Mouse (Mus musculus): ENCODE measurements around the gene Rfc5. TPM values are rescaled to one million over a fixed set of nuclear protein-coding genes. Genes with fewer than 3 reads are reported as not detected.
A peak's percentile ranks its signal among the peaks of the same experiment; 100 is the strongest.

Gene Rfc5
- polyA plus RNA-seq, 1 experiment from 2014 or later, result 24.8 TPM

- H3K27me3 ChIP-seq (replicated peaks), result no peaks in the 10 kb centered on the region
- ATAC-seq (ENCODE audit: low FRiP score), result no peak
- no peak overlapping the region for H3K4me2 ChIP-seq
- no peak overlapping the region for H3K27ac ChIP-seq (replicated peaks)
- no peak overlapping the region for H3K9ac ChIP-seq (replicated peaks)
- H3K9me3 ChIP-seq (replicated peaks), result no peaks in the 10 kb centered on the region
- H3K36me3 ChIP-seq, result peaks cover 89% of the 10 kb centered on the region
- H3K4me3 ChIP-seq (replicated peaks), result no peak overlapping the region
- no peaks in the 10 kb centered on the region for H3K4me1 ChIP-seq
- 96% methylated on average over 9 of the region's 9 CpGs for WGBS
Observed at GRCm38 (mm10) chr5:117373418-117373817, 15.4 kb downstream of the Rfc5 start.

DNA sequence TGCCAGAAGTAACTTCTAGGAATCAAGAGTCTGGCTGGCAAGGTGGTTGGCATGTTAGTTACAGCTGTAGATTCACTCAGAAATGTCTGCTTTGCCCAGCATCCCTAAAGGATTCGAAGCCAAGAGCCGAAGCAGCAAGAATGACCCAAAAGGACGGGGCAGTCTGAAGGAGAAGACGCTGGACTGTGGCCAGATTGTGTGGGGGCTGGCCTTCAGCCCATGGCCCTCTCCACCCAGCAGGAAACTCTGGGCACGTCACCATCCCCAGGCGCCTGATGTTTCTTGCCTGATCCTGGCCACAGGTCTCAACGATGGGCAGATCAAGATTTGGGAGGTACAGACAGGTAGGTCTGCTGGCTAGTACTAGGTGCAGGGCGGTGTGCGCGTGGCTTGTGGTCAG is 18.3 kb downstream of the Rfc5 start:
- WGBS, result 89% methylated on average over 10 of the region's 10 CpGs
- H3K4me2 ChIP-seq, result no peak overlapping the region
- no peaks in the 10 kb centered on the region for H3K27me3 ChIP-seq (replicated peaks)
- ATAC-seq (ENCODE audit: low FRiP score), result no peak
- H3K9ac ChIP-seq (replicated peaks), result no peak overlapping the region
- no peak overlapping the region for H3K4me3 ChIP-seq (replicated peaks)
- H3K27ac ChIP-seq (replicated peaks), result no peak overlapping the region
- peaks cover 86% of the 10 kb centered on the region for H3K36me3 ChIP-seq
- no peaks in the 10 kb centered on the region for H3K9me3 ChIP-seq (replicated peaks)
- no peaks in the 10 kb centered on the region for H3K4me1 ChIP-seq

DNA sequence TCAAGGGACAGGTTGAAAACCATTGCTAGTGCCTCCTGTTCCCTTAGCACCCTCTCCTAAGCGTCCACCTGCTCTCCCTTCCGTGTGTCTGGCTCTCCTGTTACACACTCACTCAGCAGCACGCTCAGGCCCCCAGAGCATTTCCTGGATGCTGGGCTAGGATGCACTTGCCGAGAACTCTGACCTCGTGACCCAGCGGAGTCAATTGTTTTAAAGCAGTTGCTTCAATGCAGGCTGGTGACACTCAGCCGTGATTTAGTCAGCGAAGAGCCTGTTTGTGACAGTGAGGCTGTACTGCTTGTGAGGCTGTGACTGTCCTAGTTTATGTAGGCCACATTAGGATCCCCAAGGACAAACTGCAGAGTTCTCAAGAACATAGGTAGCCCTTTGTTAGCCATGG is 21.6 kb downstream of the Rfc5 start:
- no peak overlapping the region for H3K4me3 ChIP-seq (replicated peaks)
- H3K4me2 ChIP-seq, result no peak overlapping the region
- H3K9me3 ChIP-seq (replicated peaks), result no peaks in the 10 kb centered on the region
- no peaks in the 10 kb centered on the region for H3K27me3 ChIP-seq (replicated peaks)
- H3K36me3 ChIP-seq, result peaks cover 74% of the 10 kb centered on the region
- H3K27ac ChIP-seq (replicated peaks), result no peak overlapping the region
- H3K9ac ChIP-seq (replicated peaks), result no peak overlapping the region
- no peak for ATAC-seq (ENCODE audit: low FRiP score)
- WGBS, result 19% methylated on average over 8 of the region's 8 CpGs
- H3K4me1 ChIP-seq, result peaks cover 11% of the 10 kb centered on the region; the same call in 1 of the 2 replicates

- ATAC-seq (ENCODE audit: low FRiP score), result no peak
- Histone ChIP-seq H3K27me3 (replicated peaks) (no peaks in the 10 kb centered on the region), H3K4me1 (peaks cover 20% of the 10 kb centered on the region), H3K36me3 (peaks cover 62% of the 10 kb centered on the region), H3K9me3 (replicated peaks) (no peaks in the 10 kb centered on the region), H3K27ac (replicated peaks) (no peak overlapping the region), H3K9ac (replicated peaks) (no peak overlapping the region), H3K4me3 (replicated peaks) (no peak overlapping the region), H3K4me2 (no peak overlapping the region)
- WGBS, result 82% methylated on average over 13 of the region's 13 CpGs
Observed at GRCm38 (mm10) chr5:117365904-117366561, 22.8 kb downstream of the Rfc5 start.

DNA sequence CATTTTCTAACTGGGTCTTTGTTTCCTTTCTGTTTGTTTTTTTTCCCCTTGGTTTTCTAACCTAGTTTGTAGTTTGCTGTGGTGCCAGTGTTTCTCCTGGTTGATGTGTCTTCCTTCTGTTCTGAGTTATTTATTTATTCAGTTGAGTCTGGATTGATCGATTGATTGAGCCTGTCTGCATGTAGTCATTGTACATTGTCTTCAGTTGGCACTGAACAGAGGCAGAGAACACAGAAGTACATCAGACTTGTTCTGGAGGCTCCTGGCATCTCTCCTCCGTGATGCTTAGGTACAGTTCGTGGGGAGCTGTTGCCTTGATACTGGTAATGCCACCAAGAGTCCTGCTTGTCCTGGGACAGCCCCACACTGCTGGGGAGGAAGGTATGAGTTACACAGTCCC is 24.0 kb downstream of the Rfc5 start:
- H3K9me3 ChIP-seq (replicated peaks), result no peaks in the 10 kb centered on the region
- no peak overlapping the region for H3K4me3 ChIP-seq (replicated peaks)
- no peak for ATAC-seq (ENCODE audit: low FRiP score)
- no peak overlapping the region for H3K9ac ChIP-seq (replicated peaks)
- H3K4me1 ChIP-seq, result peaks cover 32% of the 10 kb centered on the region
- 82% methylated on average over 3 of the region's 3 CpGs for WGBS
- H3K27ac ChIP-seq (replicated peaks), result no peak overlapping the region
- H3K36me3 ChIP-seq, result peaks cover 55% of the 10 kb centered on the region
- H3K4me2 ChIP-seq, result no peak overlapping the region
- no peaks in the 10 kb centered on the region for H3K27me3 ChIP-seq (replicated peaks)

DNA sequence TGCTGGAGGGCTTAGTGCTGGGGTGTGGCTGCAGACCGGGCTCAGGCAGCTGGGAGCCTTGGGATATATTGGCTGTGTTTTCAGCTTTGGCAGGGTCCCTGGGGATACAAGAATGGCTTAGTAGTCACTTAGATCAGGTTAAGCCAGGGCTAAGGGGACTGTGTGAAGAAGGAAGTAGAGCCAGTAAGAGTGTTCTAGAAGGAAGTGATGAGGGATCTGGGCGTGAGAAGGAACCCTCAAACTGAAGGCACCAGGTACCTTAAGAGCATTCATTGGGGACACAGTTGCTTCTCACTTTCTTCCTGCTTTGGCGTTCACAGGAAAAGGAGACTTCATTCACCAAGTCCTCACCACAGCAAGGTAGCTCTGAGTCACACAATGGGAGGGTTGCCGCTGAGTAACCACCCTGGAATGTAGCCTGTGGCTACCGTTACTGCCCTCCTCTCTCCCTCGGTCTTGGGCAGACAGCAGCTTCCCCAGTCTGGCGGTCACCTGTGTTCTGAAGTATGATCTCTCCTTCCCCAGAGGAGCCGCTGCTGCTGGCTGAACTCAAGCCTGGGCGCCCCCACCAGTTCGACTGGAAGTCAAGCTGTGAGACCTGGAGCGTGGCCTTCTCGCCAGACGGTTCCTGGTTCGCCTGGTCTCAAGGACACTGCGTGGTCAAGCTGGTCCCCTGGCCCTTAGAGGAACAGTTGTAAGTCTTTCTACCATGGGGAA is 25.6 kb downstream of the Rfc5 start:
- no peak overlapping the region for H3K9ac ChIP-seq (replicated peaks)
- peaks cover 48% of the 10 kb centered on the region for H3K4me1 ChIP-seq
- no peaks in the 10 kb centered on the region for H3K9me3 ChIP-seq (replicated peaks)
- no peak for ATAC-seq (ENCODE audit: low FRiP score)
- H3K27ac ChIP-seq (replicated peaks), result no peak overlapping the region
- 67% methylated on average over 15 of the region's 15 CpGs for WGBS
- H3K4me2 ChIP-seq, result no peak overlapping the region
- no peaks in the 10 kb centered on the region for H3K27me3 ChIP-seq (replicated peaks)
- H3K36me3 ChIP-seq, result peaks cover 42% of the 10 kb centered on the region
- H3K4me3 ChIP-seq (replicated peaks), result no peak overlapping the region

GRCm38 (mm10) chr5:117361590-117361989 is 27.3 kb downstream of the Rfc5 start:
- Histone ChIP-seq H3K4me2 (no peak overlapping the region), H3K4me3 (replicated peaks) (no peak overlapping the region), H3K36me3 (peaks cover 31% of the 10 kb centered on the region), H3K27me3 (replicated peaks) (no peaks in the 10 kb centered on the region), H3K27ac (replicated peaks) (no peak overlapping the region), H3K9ac (replicated peaks) (no peak overlapping the region), H3K9me3 (replicated peaks) (no peaks in the 10 kb centered on the region), H3K4me1 (peaks cover 49% of the 10 kb centered on the region)
- 70% methylated on average over 4 of the region's 4 CpGs for WGBS
- ATAC-seq (ENCODE audit: low FRiP score), result no peak

- no peak overlapping the region for H3K27ac ChIP-seq (replicated peaks)
Observed at GRCm38 (mm10) chr5:117360631-117361541, 28.0 kb downstream of the Rfc5 start.

GRCm38 (mm10) chr5:117360228-117360515 is 28.7 kb downstream of the Rfc5 start:
- Histone ChIP-seq H3K9me3 (replicated peaks) (no peaks in the 10 kb centered on the region), H3K36me3 (peaks cover 19% of the 10 kb centered on the region), H3K4me2 (peak overlapping the region; percentile 93), H3K27ac (replicated peaks) (no peak overlapping the region), H3K9ac (replicated peaks) (no peak overlapping the region), H3K4me3 (replicated peaks) (no peak overlapping the region), H3K27me3 (replicated peaks) (no peaks in the 10 kb centered on the region), H3K4me1 (peaks cover 64% of the 10 kb centered on the region)
- ATAC-seq (ENCODE audit: low FRiP score), result no peak
- 55% methylated on average over 13 of the region's 13 CpGs for WGBS

More at GRCm38 (mm10) chr5:117360631-117361541, 28.0 kb downstream of the Rfc5 start:
- Histone ChIP-seq H3K9ac (replicated peaks) (no peak overlapping the region), H3K4me3 (replicated peaks) (no peak overlapping the region), H3K36me3 (peaks cover 25% of the 10 kb centered on the region), H3K27me3 (replicated peaks) (no peaks in the 10 kb centered on the region), H3K9me3 (replicated peaks) (no peaks in the 10 kb centered on the region), H3K4me1 (peaks cover 56% of the 10 kb centered on the region), H3K4me2 (peak overlapping the region; percentile 7; the same call in 1 of the 2 replicates)
- ATAC-seq (ENCODE audit: low FRiP score), result no peak
- 36% methylated on average over 13 of the region's 13 CpGs for WGBS

DNA sequence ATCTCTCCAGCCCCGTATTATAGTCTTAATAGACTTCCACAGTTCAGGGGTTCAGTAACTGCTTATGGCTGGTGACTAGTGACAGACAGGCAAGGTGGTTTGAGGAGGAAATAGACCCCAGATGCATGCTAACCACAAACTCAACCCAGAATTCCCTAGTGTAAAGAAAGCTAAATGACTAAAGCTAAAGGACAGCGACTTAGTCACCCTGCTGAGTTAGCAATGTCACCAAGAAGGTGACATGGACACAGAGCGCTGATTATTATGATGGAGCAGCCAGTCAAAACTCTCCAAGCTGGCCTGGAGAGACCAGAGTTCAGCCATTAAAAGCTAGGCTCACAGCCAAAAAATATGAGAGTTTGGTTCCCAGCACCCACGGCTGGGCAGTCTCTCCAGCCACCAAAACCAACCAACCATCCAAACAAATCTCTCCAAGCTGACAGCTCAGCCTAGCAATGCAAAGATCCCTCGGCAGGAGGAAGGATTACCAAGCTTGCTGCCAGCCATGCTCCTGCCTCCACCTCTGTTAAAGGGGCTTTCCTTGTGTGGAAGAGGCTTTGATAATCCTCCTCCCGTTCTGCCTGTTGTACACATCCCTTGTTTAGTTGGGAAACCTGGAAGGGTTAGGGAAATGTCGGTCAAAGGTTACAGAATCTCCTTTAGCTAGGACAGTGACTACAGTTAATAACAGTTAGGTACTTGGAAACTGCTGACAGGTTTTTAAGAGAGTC is 29.2 kb downstream of the Rfc5 start:
- H3K9ac ChIP-seq (replicated peaks), result 0 out of 2 replicates have a peak overlapping the region, but pooled peaks have one; percentile 15

DNA sequence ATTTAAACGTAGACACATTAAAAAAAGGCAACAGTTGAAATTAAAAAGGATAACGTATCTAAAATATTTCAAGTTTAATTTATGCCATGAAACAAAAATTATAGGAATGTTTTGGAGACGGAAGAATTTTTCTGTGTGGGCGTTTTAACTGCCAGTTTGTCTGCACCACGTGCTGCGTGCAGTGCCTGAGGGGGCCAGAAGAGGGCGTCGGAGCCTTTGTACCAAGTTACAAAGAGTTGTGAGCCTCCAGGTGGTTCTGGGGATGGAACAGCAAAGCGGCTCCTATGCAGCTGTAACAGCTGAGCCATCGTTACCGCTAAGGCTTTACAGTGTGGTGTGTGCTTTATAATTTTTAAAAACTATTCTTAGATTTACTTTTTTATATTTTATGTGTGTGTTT is 30.1 kb downstream of the Rfc5 start:
- Histone ChIP-seq H3K9me3 (replicated peaks) (no peaks in the 10 kb centered on the region), H3K9ac (replicated peaks) (no peak overlapping the region), H3K4me3 (replicated peaks) (peak overlapping the region; percentile 92), H3K27ac (replicated peaks) (peak overlapping the region; percentile 92; the same call in 1 of the 2 replicates), H3K4me1 (peaks cover 66% of the 10 kb centered on the region), H3K4me2 (peak overlapping the region; percentile 93), H3K27me3 (replicated peaks) (no peaks in the 10 kb centered on the region), H3K36me3 (peaks cover 4% of the 10 kb centered on the region; the same call in 1 of the 2 replicates)
- WGBS, result 26% methylated on average over 11 of the region's 11 CpGs
- ATAC-seq (ENCODE audit: low FRiP score), result no peak

More for the DNA sequence above, 29.2 kb downstream of the Rfc5 start:
- no peaks in the 10 kb centered on the region for H3K9me3 ChIP-seq (replicated peaks)
- ATAC-seq (ENCODE audit: low FRiP score), result no peak
- peak overlapping the region; percentile 93 for H3K4me2 ChIP-seq
- H3K36me3 ChIP-seq, result peaks cover 14% of the 10 kb centered on the region
- peaks cover 66% of the 10 kb centered on the region for H3K4me1 ChIP-seq
- 45% methylated on average over 7 of the region's 7 CpGs for WGBS
- no peak overlapping the region for H3K27ac ChIP-seq (replicated peaks)
- no peaks in the 10 kb centered on the region for H3K27me3 ChIP-seq (replicated peaks)
- no peak overlapping the region for H3K4me3 ChIP-seq (replicated peaks)
